In genomic region chr11:120378031-120378610, GRCm38 (mm10) we compare ENCODE assay signal across 8 mouse cellular contexts. TPM values are rescaled to one million over a fixed set of nuclear protein-coding genes. Genes with fewer than 3 reads are reported as not detected.
DNase-seq lines count a peak whose midpoint lies in the region; ATAC-seq and TF ChIP-seq lines count a peak whose summit lies in the region.

No protein-coding gene starts in this region.

- H3K36me3 ChIP-seq in MEL (ENCODE audit: control insufficient read depth in 1 of 2, insufficient read depth in 2 of 2, low read length in 2 of 2): no peaks in the 10 kb centered on the region; a peak in 2 of 4 replicates
- peaks cover 73% of the 10 kb centered on the region for H3K36me3 ChIP-seq in embryonic facial prominence, embryonic 13.5 days
- H3K36me3 ChIP-seq in hindbrain, embryonic 11.5 days (ENCODE audit: control insufficient read depth, insufficient read depth, low read length): peaks cover 11% of the 10 kb centered on the region; the same call in 1 of the 2 replicates
- H3K36me3 ChIP-seq in limb, embryonic 14.5 days (ENCODE audit: control insufficient read depth, insufficient read depth, low read length): peaks cover 78% of the 10 kb centered on the region
- peaks cover 73% of the 10 kb centered on the region for H3K36me3 ChIP-seq in midbrain, embryonic 12.5 days

- H3K4me2 ChIP-seq in embryonic facial prominence, embryonic 13.5 days: peak overlapping the region; percentile 96
- peak overlapping the region; percentile 96 for H3K4me2 ChIP-seq in hindbrain, embryonic 11.5 days (replicated peaks; ENCODE audit: low read depth, low read length)
- peak overlapping the region; percentile 84 for H3K4me2 ChIP-seq in limb, embryonic 14.5 days (replicated peaks; ENCODE audit: low read depth, low read length, severe bottlenecking)
- H3K4me2 ChIP-seq in midbrain, embryonic 12.5 days (replicated peaks): peak overlapping the region; percentile 98

- H3K4me1 ChIP-seq in MEL (ENCODE audit: control insufficient read depth in 1 of 2, insufficient read depth in 2 of 2, low read length in 2 of 2): peaks cover 5 to 11% of the 10 kb centered on the region in 2 experiments; a peak in 3 of 4 replicates
- peaks cover 34% of the 10 kb centered on the region for H3K4me1 ChIP-seq in embryonic facial prominence, embryonic 13.5 days
- H3K4me1 ChIP-seq in hindbrain, embryonic 11.5 days (replicated peaks; ENCODE audit: control insufficient read depth, insufficient read depth, low read length): peaks cover 4% of the 10 kb centered on the region; the same call in 1 of the 2 replicates
- peaks cover 12% of the 10 kb centered on the region for H3K4me1 ChIP-seq in limb, embryonic 14.5 days (ENCODE audit: control insufficient read depth, insufficient read depth, low read length)
- H3K4me1 ChIP-seq in midbrain, embryonic 12.5 days: peaks cover 25% of the 10 kb centered on the region

- peak overlapping the region; percentile 79 to 80 for H3K4me3 ChIP-seq in MEL (ENCODE audit: control insufficient read depth in 1 of 2, insufficient read depth in 1 of 2, low read depth in 2 of 2, low read length in 2 of 2)
- peak overlapping the region; percentile 81 for H3K4me3 ChIP-seq in embryonic facial prominence, embryonic 13.5 days
- H3K4me3 ChIP-seq in hindbrain, embryonic 11.5 days (ENCODE audit: low read depth, low read length): peak overlapping the region; percentile 88
- H3K4me3 ChIP-seq in limb, embryonic 14.5 days (replicated peaks; ENCODE audit: low read length): peak overlapping the region; percentile 68
- peak overlapping the region; percentile 74 for H3K4me3 ChIP-seq in midbrain, embryonic 12.5 days

- DNase-seq in 416B (ENCODE audit: low read depth) (peak; percentile 51), MEL (ENCODE audit: low read depth, low spot score) (peak; percentile 61)
- DNase-seq in hindbrain, embryonic 11.5 days (ENCODE audit: low spot score): peak; percentile 48
- peak; percentile 53 for DNase-seq in limb, embryonic 14.5 days (ENCODE audit: low spot score)
- peak; percentile 73 for DNase-seq in testis, postnatal 10 days (ENCODE audit: low spot score)
- no peak for DNase-seq in frontal cortex, postnatal 25 days (ENCODE audit: low spot score in 2 of 2)

- 3% methylated on average over 40 of the region's 40 CpGs for WGBS in embryonic facial prominence, embryonic 13.5 days
- 3% methylated on average over 37 of the region's 40 CpGs for WGBS in hindbrain, embryonic 11.5 days
- 4% methylated on average over 33 of the region's 40 CpGs for WGBS in limb, embryonic 14.5 days
- WGBS in midbrain, embryonic 12.5 days: 2% methylated on average over 40 of the region's 40 CpGs

- H3K79me2 ChIP-seq in MEL (ENCODE audit: control insufficient read depth, insufficient read depth, low read length, poor library complexity): peaks cover 11% of the 10 kb centered on the region

- no peaks in the 10 kb centered on the region for H3K9me3 ChIP-seq in MEL (replicated peaks; ENCODE audit: insufficient read depth, low read length)
- no peaks in the 10 kb centered on the region for H3K9me3 ChIP-seq in embryonic facial prominence, embryonic 13.5 days
- H3K9me3 ChIP-seq in hindbrain, embryonic 11.5 days (ENCODE audit: control insufficient read depth, low read length): no peaks in the 10 kb centered on the region
- H3K9me3 ChIP-seq in limb, embryonic 14.5 days (ENCODE audit: control insufficient read depth, low read length): no peaks in the 10 kb centered on the region
- H3K9me3 ChIP-seq in midbrain, embryonic 12.5 days: no peaks in the 10 kb centered on the region

- H3K27ac ChIP-seq in MEL (ENCODE audit: control insufficient read depth, low read depth, low read length): no peak overlapping the region
- H3K27ac ChIP-seq in embryonic facial prominence, embryonic 13.5 days: peak overlapping the region; percentile 55
- peak overlapping the region; percentile 56; the same call in 1 of the 2 replicates for H3K27ac ChIP-seq in hindbrain, embryonic 11.5 days (ENCODE audit: low read depth, low read length)
- H3K27ac ChIP-seq in limb, embryonic 14.5 days (replicated peaks; ENCODE audit: low read depth, low read length): no peak overlapping the region
- H3K27ac ChIP-seq in midbrain, embryonic 12.5 days (replicated peaks): peak overlapping the region; percentile 72

- no peak for TF ChIP-seq RAD21 in MEL (IDR thresholded peaks at IDR 0.05; ENCODE audit: low read depth, low read length)

- peak; percentile 7; the same call in 1 of the 2 replicates for ATAC-seq in embryonic facial prominence, embryonic 13.5 days (ENCODE audit: insufficient number of reproducible peaks, insufficient read depth, low FRiP score, low TSS enrichment, low read depth)
- ATAC-seq in hindbrain, embryonic 11.5 days (ENCODE audit: low FRiP score): peak; percentile 43
- peak; percentile 5; the same call in 1 of the 2 replicates for ATAC-seq in limb, embryonic 14.5 days (ENCODE audit: low FRiP score, low read depth)
- ATAC-seq in midbrain, embryonic 12.5 days (ENCODE audit: low FRiP score, low read depth): peak; percentile 61

- no peaks in the 10 kb centered on the region for H3K27me3 ChIP-seq in MEL (ENCODE audit: control insufficient read depth in 1 of 2, insufficient read depth in 2 of 2, low read length in 2 of 2)
- H3K27me3 ChIP-seq in embryonic facial prominence, embryonic 13.5 days: no peaks in the 10 kb centered on the region
- H3K27me3 ChIP-seq in hindbrain, embryonic 11.5 days (ENCODE audit: control insufficient read depth, insufficient read depth, low read length): no peaks in the 10 kb centered on the region
- no peaks in the 10 kb centered on the region for H3K27me3 ChIP-seq in limb, embryonic 14.5 days (ENCODE audit: control insufficient read depth, insufficient read depth, low read length)
- H3K27me3 ChIP-seq in midbrain, embryonic 12.5 days: no peaks in the 10 kb centered on the region

- no peak for TF ChIP-seq POLR2A in MEL (IDR thresholded peaks at IDR 0.05; ENCODE audit: control insufficient read depth in 1 of 2, insufficient read depth in 1 of 2, low read depth in 1 of 2, low read length in 2 of 2, poor library complexity in 1 of 2)
- TF ChIP-seq POLR2A in limb, embryonic 14.5 days (IDR thresholded peaks at IDR 0.05; ENCODE audit: borderline replicate concordance, extremely low read depth, insufficient read depth, insufficient read length): no peak

- no peak for TF ChIP-seq EP300 in MEL (IDR thresholded peaks at IDR 0.05; ENCODE audit: low read depth in 1 of 2, low read length in 2 of 2)

- H3K9ac ChIP-seq in MEL (ENCODE audit: control insufficient read depth, low read depth, low read length, poor library complexity, severe bottlenecking): peak overlapping the region; percentile 85
- H3K9ac ChIP-seq in embryonic facial prominence, embryonic 13.5 days: peak overlapping the region; percentile 87
- peak overlapping the region; percentile 75 for H3K9ac ChIP-seq in hindbrain, embryonic 11.5 days (ENCODE audit: low read depth, low read length)
- peak overlapping the region; percentile 62 for H3K9ac ChIP-seq in limb, embryonic 14.5 days (ENCODE audit: low read depth, low read length, severe bottlenecking)
- H3K9ac ChIP-seq in midbrain, embryonic 12.5 days (replicated peaks): peak overlapping the region; percentile 84

- TF ChIP-seq CTCF in MEL (IDR thresholded peaks at IDR 0.05 in 2 of 3, conservative IDR thresholded peaks at IDR 0.05 in 1 of 3; ENCODE audit: control insufficient read depth in 1 of 3, insufficient read depth in 1 of 3, low read depth in 2 of 3, low read length in 3 of 3, poor library complexity in 1 of 3, severe bottlenecking in 1 of 3): no peak

RNA-seq across cellular contexts. Expression of gene Faap100, which starts 0.4 kb away (rescaled TPM):
- 34.9 and 45.7 TPM in 2 replicates for total RNA-seq in MEL (2012; rRNA removed)
- polyA plus RNA-seq in MEL (2012; ENCODE audit: insufficient read depth in 1 of 2, insufficient read length in 2 of 2, low read depth in 1 of 2, low replicate concordance in 2 of 2, missing spikeins in 1 of 2): 10 to 100 TPM in 1 of 2 experiments, not detected in 1; 27.1 TPM
- polyA plus RNA-seq in embryonic facial prominence, embryonic 13.5 days (2015; fragmentation: Nextera tagmentation; extraction: Ambion mirVana): 38.6 and 43.7 TPM in 2 replicates
- 27.8 and 33.6 TPM in 2 replicates for polyA plus RNA-seq in hindbrain, embryonic 11.5 days (2014; fragmentation: Nextera tagmentation; extraction: Ambion mirVana)
- polyA plus RNA-seq in limb, embryonic 14.5 days (2012; rRNA removed): 45.0 and 64.7 TPM in 2 replicates
- 33.9 and 42.0 TPM in 2 replicates for polyA plus RNA-seq in limb, embryonic 14.5 days (2014; fragmentation: Nextera tagmentation; extraction: Ambion mirVana)
- 51.3 and 55.4 TPM in 2 replicates for polyA plus RNA-seq in midbrain, embryonic 12.5 days (2016; fragmentation: Nextera tagmentation; extraction: Ambion mirVana)

RNA-seq across cellular contexts. Expression of gene Fscn2, which starts 16.8 kb away (rescaled TPM):
- total RNA-seq in MEL (2012; rRNA removed): 0.29 and 0.62 TPM in 2 replicates
- polyA plus RNA-seq in MEL (2012; ENCODE audit: insufficient read depth in 1 of 2, insufficient read length in 2 of 2, low read depth in 1 of 2, low replicate concordance in 2 of 2, missing spikeins in 1 of 2): under 1 TPM in 1 of 2 experiments, not detected in 1; 0.61 TPM
- 0.25 and 1.1 TPM in 2 replicates for polyA plus RNA-seq in embryonic facial prominence, embryonic 13.5 days (2015; fragmentation: Nextera tagmentation; extraction: Ambion mirVana)
- 1.1 and 1.5 TPM in 2 replicates for polyA plus RNA-seq in hindbrain, embryonic 11.5 days (2014; fragmentation: Nextera tagmentation; extraction: Ambion mirVana)
- polyA plus RNA-seq in limb, embryonic 14.5 days (2012; rRNA removed): 0.32 and 0.36 TPM in 2 replicates
- polyA plus RNA-seq in limb, embryonic 14.5 days (2014; fragmentation: Nextera tagmentation; extraction: Ambion mirVana): 0.88 and 1.6 TPM in 2 replicates
- polyA plus RNA-seq in midbrain, embryonic 12.5 days (2016; fragmentation: Nextera tagmentation; extraction: Ambion mirVana): 1.4 and 1.5 TPM in 2 replicates

RNA-seq across cellular contexts. Expression of gene Actg1, which starts 29.8 kb away (rescaled TPM):
- total RNA-seq in MEL (2012; rRNA removed): 1,328 and 1,871 TPM in 2 replicates
- 1,000 to 10,000 TPM in 1 of 2 experiments, 100 to 1,000 TPM in 1; 899 to 1,784 TPM for polyA plus RNA-seq in MEL (2012; ENCODE audit: insufficient read depth in 1 of 2, insufficient read length in 2 of 2, low read depth in 1 of 2, low replicate concordance in 2 of 2, missing spikeins in 1 of 2)
- 2,524 and 2,741 TPM in 2 replicates for polyA plus RNA-seq in embryonic facial prominence, embryonic 13.5 days (2015; fragmentation: Nextera tagmentation; extraction: Ambion mirVana)
- 3,592 and 3,665 TPM in 2 replicates for polyA plus RNA-seq in hindbrain, embryonic 11.5 days (2014; fragmentation: Nextera tagmentation; extraction: Ambion mirVana)
- 1,359 and 1,631 TPM in 2 replicates for polyA plus RNA-seq in limb, embryonic 14.5 days (2012; rRNA removed)
- 2,223 and 2,513 TPM in 2 replicates for polyA plus RNA-seq in limb, embryonic 14.5 days (2014; fragmentation: Nextera tagmentation; extraction: Ambion mirVana)
- 3,175 and 3,231 TPM in 2 replicates for polyA plus RNA-seq in midbrain, embryonic 12.5 days (2016; fragmentation: Nextera tagmentation; extraction: Ambion mirVana)

RNA-seq across cellular contexts. Expression of gene Nploc4, which starts 59.4 kb away (rescaled TPM):
- total RNA-seq in MEL (2012; rRNA removed): 77.4 and 88.3 TPM in 2 replicates
- polyA plus RNA-seq in MEL (2012; ENCODE audit: insufficient read depth in 1 of 2, insufficient read length in 2 of 2, low read depth in 1 of 2, low replicate concordance in 2 of 2, missing spikeins in 1 of 2): 100 to 1,000 TPM; 117 to 352 TPM
- 34.7 and 37.4 TPM in 2 replicates for polyA plus RNA-seq in embryonic facial prominence, embryonic 13.5 days (2015; fragmentation: Nextera tagmentation; extraction: Ambion mirVana)
- polyA plus RNA-seq in hindbrain, embryonic 11.5 days (2014; fragmentation: Nextera tagmentation; extraction: Ambion mirVana): 37.5 and 40.3 TPM in 2 replicates
- 51.5 and 59.2 TPM in 2 replicates for polyA plus RNA-seq in limb, embryonic 14.5 days (2012; rRNA removed)
- 38.8 and 41.8 TPM in 2 replicates for polyA plus RNA-seq in limb, embryonic 14.5 days (2014; fragmentation: Nextera tagmentation; extraction: Ambion mirVana)
- 51.8 and 54.6 TPM in 2 replicates for polyA plus RNA-seq in midbrain, embryonic 12.5 days (2016; fragmentation: Nextera tagmentation; extraction: Ambion mirVana)

Comparison
In these comparisons a context has a peak if more than half of its experiments do, and no peak if none do; other contexts are left out.
1. DNase-seq: peak in 416B (single experiment), MEL (single experiment), hindbrain, embryonic 11.5 days (single experiment), limb, embryonic 14.5 days (single experiment) and testis, postnatal 10 days (single experiment); none in frontal cortex, postnatal 25 days (0 of 2).
2. H3K27ac ChIP-seq: peak in embryonic facial prominence, embryonic 13.5 days (single experiment), hindbrain, embryonic 11.5 days (single experiment) and midbrain, embryonic 12.5 days (single experiment); none in MEL (single experiment) and limb, embryonic 14.5 days (single experiment).
3. ATAC-seq: peak in every context shown above with its lines; median percentile 61 in midbrain, embryonic 12.5 days; 43 in hindbrain, embryonic 11.5 days; 7 in embryonic facial prominence, embryonic 13.5 days; 5 in limb, embryonic 14.5 days.
4. Peak in every context shown above with its lines, with median percentiles within 50 percentile points of each other: H3K4me3 ChIP-seq, H3K9ac ChIP-seq and H3K4me2 ChIP-seq.